Mouse (Mus musculus): ENCODE results near the gene Abcb8. TPM values are rescaled to one million over a fixed set of nuclear protein-coding genes. Genes with fewer than 3 reads are reported as not detected.
A peak's percentile ranks its signal among the peaks of the same experiment; 100 is the strongest.

Gene Abcb8
- polyA plus RNA-seq, 1 experiment from 2014 or later = 80.3 TPM

DNA sequence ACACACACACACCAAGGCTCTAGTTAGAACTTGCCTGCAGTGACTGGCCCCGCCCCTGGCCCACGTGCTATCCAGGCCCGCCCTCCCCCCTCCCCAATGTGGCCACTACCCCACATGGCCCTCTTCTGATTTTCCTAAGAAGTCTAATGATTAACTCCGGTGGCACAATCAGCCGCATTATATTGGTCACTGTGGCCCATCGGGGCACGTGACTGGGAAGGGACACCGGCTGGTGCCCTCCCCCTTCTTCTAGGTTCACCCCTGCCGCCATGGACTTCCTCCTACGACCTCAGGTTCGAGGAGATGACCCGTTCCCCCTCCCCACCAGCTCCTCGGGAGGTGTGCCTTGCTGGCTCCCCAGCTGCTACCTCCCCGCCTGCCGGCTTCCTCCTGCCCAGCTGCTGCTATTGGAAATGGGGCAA lies 34.5 kb downstream of the Abcb8 start:
- Histone ChIP-seq H3K4me1 (ENCODE audit: insufficient read depth, low read length) (peaks cover 45% of the 10 kb centered on the region), H3K27me3 (ENCODE audit: insufficient read depth, low read length) (no peaks in the 10 kb centered on the region), H3K9ac (replicated peaks; ENCODE audit: low read length) (peak overlapping the region; percentile 53), H3K4me2 (replicated peaks; ENCODE audit: low read depth, low read length) (peak overlapping the region; percentile 81), H3K9me3 (ENCODE audit: low read length) (no peaks in the 10 kb centered on the region), H3K36me3 (ENCODE audit: insufficient read depth, low read length) (peaks cover 38% of the 10 kb centered on the region), H3K27ac (ENCODE audit: low read length) (peak overlapping the region; percentile 79), H3K4me3 (ENCODE audit: low read length) (peak overlapping the region; percentile 37)
- ATAC-seq (ENCODE audit: low FRiP score, low TSS enrichment) = peak; percentile 43
- WGBS = 13% methylated on average over 15 of the region's 15 CpGs

- H3K4me2 ChIP-seq (replicated peaks; ENCODE audit: low read depth, low read length) = peak overlapping the region; percentile 81
- ATAC-seq (ENCODE audit: low FRiP score, low TSS enrichment) = no peak
- no peaks in the 10 kb centered on the region for H3K9me3 ChIP-seq (ENCODE audit: low read length)
- H3K27me3 ChIP-seq (ENCODE audit: insufficient read depth, low read length) = no peaks in the 10 kb centered on the region
- H3K36me3 ChIP-seq (ENCODE audit: insufficient read depth, low read length) = peaks cover 43% of the 10 kb centered on the region
- H3K27ac ChIP-seq (ENCODE audit: low read length) = peak overlapping the region; percentile 79
- 27% methylated on average over 9 of the region's 9 CpGs for WGBS
- peak overlapping the region; percentile 53 for H3K9ac ChIP-seq (replicated peaks; ENCODE audit: low read length)
- peaks cover 45% of the 10 kb centered on the region for H3K4me1 ChIP-seq (ENCODE audit: insufficient read depth, low read length)
- H3K4me3 ChIP-seq (ENCODE audit: low read length) = peak overlapping the region; percentile 37
These were observed 35.1 kb downstream of the Abcb8 start for GRCm38 (mm10) chr5:24428596-24428995.

GRCm38 (mm10) chr5:24433993-24434392 lies 40.5 kb downstream of the Abcb8 start:
- Histone ChIP-seq H3K4me2 (replicated peaks; ENCODE audit: low read depth, low read length) (no peak overlapping the region), H3K27ac (ENCODE audit: low read length) (no peak overlapping the region), H3K9me3 (ENCODE audit: low read length) (no peaks in the 10 kb centered on the region), H3K4me1 (ENCODE audit: insufficient read depth, low read length) (peaks cover 3% of the 10 kb centered on the region), H3K36me3 (ENCODE audit: insufficient read depth, low read length) (peaks cover 89% of the 10 kb centered on the region), H3K27me3 (ENCODE audit: insufficient read depth, low read length) (no peaks in the 10 kb centered on the region), H3K9ac (replicated peaks; ENCODE audit: low read length) (no peak overlapping the region), H3K4me3 (ENCODE audit: low read length) (no peak overlapping the region)
- 94% methylated on average over 8 of the region's 8 CpGs for WGBS
- no peak for ATAC-seq (ENCODE audit: low FRiP score, low TSS enrichment)

- no peak overlapping the region for H3K4me2 ChIP-seq (replicated peaks; ENCODE audit: low read depth, low read length)
- no peaks in the 10 kb centered on the region for H3K9me3 ChIP-seq (ENCODE audit: low read length)
- no peak overlapping the region for H3K4me3 ChIP-seq (ENCODE audit: low read length)
- H3K27ac ChIP-seq (ENCODE audit: low read length) = no peak overlapping the region
- peaks cover 17% of the 10 kb centered on the region for H3K4me1 ChIP-seq (ENCODE audit: insufficient read depth, low read length)
- H3K27me3 ChIP-seq (ENCODE audit: insufficient read depth, low read length) = no peaks in the 10 kb centered on the region
- WGBS = 90% methylated on average over 8 of the region's 8 CpGs
- peaks cover 61% of the 10 kb centered on the region for H3K36me3 ChIP-seq (ENCODE audit: insufficient read depth, low read length)
- H3K9ac ChIP-seq (replicated peaks; ENCODE audit: low read length) = no peak overlapping the region
- no peak for ATAC-seq (ENCODE audit: low FRiP score, low TSS enrichment)
These were observed 47.7 kb downstream of the Abcb8 start for GRCm38 (mm10) chr5:24441187-24441586.

- no peaks in the 10 kb centered on the region for H3K9me3 ChIP-seq (ENCODE audit: low read length)
- 82% methylated on average over 9 of the region's 9 CpGs for WGBS
- peaks cover 20% of the 10 kb centered on the region for H3K4me1 ChIP-seq (ENCODE audit: insufficient read depth, low read length)
- H3K4me3 ChIP-seq (ENCODE audit: low read length) = no peak overlapping the region
- H3K27me3 ChIP-seq (ENCODE audit: insufficient read depth, low read length) = no peaks in the 10 kb centered on the region
- no peak overlapping the region for H3K27ac ChIP-seq (ENCODE audit: low read length)
- peaks cover 52% of the 10 kb centered on the region for H3K36me3 ChIP-seq (ENCODE audit: insufficient read depth, low read length)
- no peak for ATAC-seq (ENCODE audit: low FRiP score, low TSS enrichment)
- H3K9ac ChIP-seq (replicated peaks; ENCODE audit: low read length) = no peak overlapping the region
- no peak overlapping the region for H3K4me2 ChIP-seq (replicated peaks; ENCODE audit: low read depth, low read length)
These were observed 48.6 kb downstream of the Abcb8 start for GRCm38 (mm10) chr5:24442029-24442428.

- Histone ChIP-seq H3K9ac (replicated peaks; ENCODE audit: low read length) (no peak overlapping the region), H3K27ac (ENCODE audit: low read length) (no peak overlapping the region), H3K4me1 (ENCODE audit: insufficient read depth, low read length) (peaks cover 25% of the 10 kb centered on the region), H3K9me3 (ENCODE audit: low read length) (no peaks in the 10 kb centered on the region), H3K4me3 (ENCODE audit: low read length) (no peak overlapping the region), H3K4me2 (replicated peaks; ENCODE audit: low read depth, low read length) (no peak overlapping the region), H3K36me3 (ENCODE audit: insufficient read depth, low read length) (peaks cover 47% of the 10 kb centered on the region), H3K27me3 (ENCODE audit: insufficient read depth, low read length) (no peaks in the 10 kb centered on the region)
- ATAC-seq (ENCODE audit: low FRiP score, low TSS enrichment) = no peak
- WGBS = 91% methylated on average over 7 of the region's 7 CpGs
These were observed 49.7 kb downstream of the Abcb8 start for GRCm38 (mm10) chr5:24443204-24443603.

GRCm38 (mm10) chr5:24443927-24444326 lies 50.5 kb downstream of the Abcb8 start:
- Histone ChIP-seq H3K36me3 (ENCODE audit: insufficient read depth, low read length) (peaks cover 41% of the 10 kb centered on the region), H3K9ac (replicated peaks; ENCODE audit: low read length) (peak overlapping the region; percentile 95), H3K9me3 (ENCODE audit: low read length) (no peaks in the 10 kb centered on the region), H3K4me2 (replicated peaks; ENCODE audit: low read depth, low read length) (peak overlapping the region; percentile 90), H3K4me3 (ENCODE audit: low read length) (peak overlapping the region; percentile 98), H3K27me3 (ENCODE audit: insufficient read depth, low read length) (no peaks in the 10 kb centered on the region), H3K4me1 (ENCODE audit: insufficient read depth, low read length) (peaks cover 25% of the 10 kb centered on the region), H3K27ac (ENCODE audit: low read length) (no peak overlapping the region)
- no peak for ATAC-seq (ENCODE audit: low FRiP score, low TSS enrichment)
- WGBS = 85% methylated on average over 12 of the region's 12 CpGs

DNA sequence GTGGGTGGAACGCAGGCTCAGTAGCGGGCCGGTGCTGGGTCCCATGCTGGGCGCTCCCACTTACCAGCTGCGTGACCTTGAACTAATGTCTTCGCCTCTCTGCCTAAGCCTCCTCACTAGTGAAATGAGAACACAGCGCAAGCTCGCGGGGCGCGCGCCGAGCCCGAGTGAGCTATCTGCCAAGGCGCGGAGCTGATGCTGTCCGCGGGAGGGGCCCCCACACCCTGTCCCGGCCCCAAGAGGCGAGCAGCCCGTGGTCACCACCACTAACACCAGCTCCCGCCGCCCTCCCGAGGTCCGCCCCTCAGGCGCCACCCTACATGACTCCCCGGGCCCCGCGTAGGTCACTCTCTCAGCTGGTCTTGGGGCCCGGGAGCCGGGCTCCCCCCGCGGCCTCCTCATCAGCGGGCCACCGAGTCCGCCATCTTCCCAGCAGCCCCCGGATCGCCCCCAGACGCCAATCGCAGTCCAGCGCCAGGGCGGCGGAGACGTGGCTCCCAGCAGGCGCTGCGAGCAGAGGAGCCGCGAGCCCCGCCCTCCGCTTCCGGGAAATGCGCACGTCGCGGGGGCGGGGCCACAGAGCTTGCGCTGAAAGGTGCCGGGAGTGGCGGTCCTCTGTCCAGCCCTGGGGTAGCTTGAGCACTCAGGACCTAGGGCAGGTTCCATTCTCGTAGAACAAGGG lies 51.4 kb downstream of the Abcb8 start, which contains the start of gene Fastk:
Gene Fastk (minus strand): TSS at position 542 of the 682 bp plus-strand sequence.
- peaks cover 31% of the 10 kb centered on the region for H3K36me3 ChIP-seq (ENCODE audit: insufficient read depth, low read length)
- peak within 1 kb of the TSS; percentile 98 for H3K4me3 ChIP-seq (ENCODE audit: low read length)
- peak; percentile 85 for ATAC-seq (ENCODE audit: low FRiP score, low TSS enrichment)
- H3K9ac ChIP-seq (replicated peaks; ENCODE audit: low read length) = peak within 1 kb of the TSS; percentile 95
- H3K27me3 ChIP-seq (ENCODE audit: insufficient read depth, low read length) = no peaks in the 10 kb centered on the region
- H3K27ac ChIP-seq (ENCODE audit: low read length) = peak within 1 kb of the TSS; percentile 94
- peaks cover 25% of the 10 kb centered on the region for H3K4me1 ChIP-seq (ENCODE audit: insufficient read depth, low read length)
- H3K4me2 ChIP-seq (replicated peaks; ENCODE audit: low read depth, low read length) = peak within 1 kb of the TSS; percentile 90
- under 1% methylated on average over 55 of the region's 60 CpGs for WGBS
- H3K9me3 ChIP-seq (ENCODE audit: low read length) = no peaks in the 10 kb centered on the region

GRCm38 (mm10) chr5:24445428-24446080 lies 52.1 kb downstream of the Abcb8 start:
- H3K4me3 ChIP-seq (ENCODE audit: low read length) = peak overlapping the region; percentile 98
- peak overlapping the region; percentile 94 for H3K27ac ChIP-seq (ENCODE audit: low read length)
- H3K9ac ChIP-seq (replicated peaks; ENCODE audit: low read length) = peak overlapping the region; percentile 95
- peaks cover 25% of the 10 kb centered on the region for H3K4me1 ChIP-seq (ENCODE audit: insufficient read depth, low read length)
- no peaks in the 10 kb centered on the region for H3K9me3 ChIP-seq (ENCODE audit: low read length)
- no peaks in the 10 kb centered on the region for H3K27me3 ChIP-seq (ENCODE audit: insufficient read depth, low read length)
- H3K36me3 ChIP-seq (ENCODE audit: insufficient read depth, low read length) = peaks cover 25% of the 10 kb centered on the region
- 56% methylated on average over 20 of the region's 20 CpGs for WGBS
- H3K4me2 ChIP-seq (replicated peaks; ENCODE audit: low read depth, low read length) = peak overlapping the region; percentile 90
- ATAC-seq (ENCODE audit: low FRiP score, low TSS enrichment) = no peak

GRCm38 (mm10) chr5:24446630-24447029 lies 53.2 kb downstream of the Abcb8 start:
- ATAC-seq (ENCODE audit: low FRiP score, low TSS enrichment) = no peak
- Histone ChIP-seq H3K4me3 (ENCODE audit: low read length) (no peak overlapping the region), H3K27ac (ENCODE audit: low read length) (no peak overlapping the region), H3K4me1 (ENCODE audit: insufficient read depth, low read length) (peaks cover 33% of the 10 kb centered on the region), H3K36me3 (ENCODE audit: insufficient read depth, low read length) (peaks cover 14% of the 10 kb centered on the region), H3K9me3 (ENCODE audit: low read length) (no peaks in the 10 kb centered on the region), H3K4me2 (replicated peaks; ENCODE audit: low read depth, low read length) (no peak overlapping the region), H3K27me3 (ENCODE audit: insufficient read depth, low read length) (no peaks in the 10 kb centered on the region), H3K9ac (replicated peaks; ENCODE audit: low read length) (no peak overlapping the region)
- 93% methylated on average over 7 of the region's 7 CpGs for WGBS
